Mouse (Mus musculus) lung, adult 2 months (tissue): ENCODE data around the gene Bdh2.

ENCODE experiments used
- CTCF ChIP-seq: fragments of 200-500 bp; IDR thresholded peaks from 2 replicates; pipeline ENCODE4 v1.5.1; 2011; ENCODE audit warnings: mild to moderate bottlenecking, low read length, control low read depth; ENCODE audit not compliant: insufficient read depth
- POLR2A ChIP-seq: fragments of 200-500 bp; IDR thresholded peaks from 2 replicates; pipeline ENCODE4 v1.6.1; 2011; ENCODE audit warnings: low read depth, mild to moderate bottlenecking, control low read depth, low read length, borderline replicate concordance; ENCODE audit errors: extremely low read depth

GRCm38 (mm10) chr3:135324354-135324753 is 43.3 kb downstream of the Bdh2 start:
- TF ChIP-seq CTCF (no peak), POLR2A (no peak)
